Mouse (Mus musculus): ENCODE results near the gene Lrrc58.

DNA sequence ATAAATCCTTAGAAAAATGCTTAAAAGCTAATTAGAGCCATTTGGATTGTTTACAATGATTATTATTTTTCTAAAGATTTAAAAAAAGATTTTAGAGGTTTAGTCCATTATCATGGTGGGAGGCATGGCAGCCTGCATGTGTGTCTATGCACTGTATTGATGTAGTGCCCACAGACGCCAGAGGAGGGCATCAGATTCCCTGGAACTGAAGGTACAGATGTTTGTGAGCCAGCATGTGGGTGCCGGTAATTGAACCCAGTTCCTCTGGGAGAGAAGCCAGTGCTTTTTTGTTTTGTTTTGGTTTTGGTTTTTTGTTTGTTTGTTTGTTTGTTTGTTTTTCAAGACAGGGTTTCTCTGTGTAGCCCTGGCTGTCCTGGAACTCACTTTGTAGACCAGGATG is 61.4 kb downstream of the Lrrc58 start:
- TF ChIP-seq CTCF (IDR thresholded peaks at IDR 0.05; ENCODE audit: low read depth, low read length) (no peak), POLR2A (IDR thresholded peaks at IDR 0.05; ENCODE audit: extremely low read depth, insufficient read depth, low read length) (no peak)
